Mouse (Mus musculus): ENCODE results near the gene Gramd1b. TPM values are rescaled to one million over a fixed set of nuclear protein-coding genes. Genes with fewer than 3 reads are reported as not detected.

The Gramd1b gene
- polyA plus RNA-seq, 1 experiment from 2014 or later, result 2.7 TPM

- no peaks in the 10 kb centered on the region for H3K9me3 ChIP-seq (replicated peaks)
- no peak for DNase-seq (ENCODE audit: low spot score)
- H3K27me3 ChIP-seq (ENCODE audit: low read depth, poor library complexity, severe bottlenecking), result no peaks in the 10 kb centered on the region
- no peaks in the 10 kb centered on the region for H3K4me1 ChIP-seq
- 90% methylated on average over 8 of the region's 8 CpGs for WGBS
- no peak overlapping the region for H3K4me3 ChIP-seq
- H3K36me3 ChIP-seq, result peaks cover 49% of the 10 kb centered on the region
- no peak overlapping the region for H3K27ac ChIP-seq
Measured at GRCm38 (mm10) chr9:40304243-40304642, 226.9 kb downstream of the Gramd1b start.

- Histone ChIP-seq H3K27me3 (ENCODE audit: low read depth, poor library complexity, severe bottlenecking) (no peaks in the 10 kb centered on the region), H3K4me1 (no peaks in the 10 kb centered on the region), H3K4me3 (no peak overlapping the region), H3K27ac (no peak overlapping the region), H3K9me3 (replicated peaks) (no peaks in the 10 kb centered on the region), H3K36me3 (peaks cover 46% of the 10 kb centered on the region)
- 94% methylated on average over 8 of the region's 8 CpGs for WGBS
- DNase-seq (ENCODE audit: low spot score), result no peak
Measured at GRCm38 (mm10) chr9:40302375-40302774, 228.8 kb downstream of the Gramd1b start.

- Histone ChIP-seq H3K27me3 (ENCODE audit: low read depth, poor library complexity, severe bottlenecking) (no peaks in the 10 kb centered on the region), H3K27ac (no peak overlapping the region), H3K36me3 (peaks cover 37% of the 10 kb centered on the region), H3K4me3 (no peak overlapping the region), H3K4me1 (no peaks in the 10 kb centered on the region), H3K9me3 (replicated peaks) (no peaks in the 10 kb centered on the region)
- 91% methylated on average over 5 of the region's 5 CpGs for WGBS
- DNase-seq (ENCODE audit: low spot score), result no peak
Measured at GRCm38 (mm10) chr9:40301475-40301874, 229.7 kb downstream of the Gramd1b start.

GRCm38 (mm10) chr9:40300018-40300989, 230.9 kb downstream of the Gramd1b start:
- Histone ChIP-seq H3K4me3 (no peak overlapping the region), H3K4me1 (no peaks in the 10 kb centered on the region), H3K27ac (no peak overlapping the region), H3K9me3 (replicated peaks) (no peaks in the 10 kb centered on the region), H3K36me3 (peaks cover 27% of the 10 kb centered on the region), H3K27me3 (ENCODE audit: low read depth, poor library complexity, severe bottlenecking) (no peaks in the 10 kb centered on the region)
- 92% methylated on average over 15 of the region's 15 CpGs for WGBS
- DNase-seq (ENCODE audit: low spot score), result no peak

GRCm38 (mm10) chr9:40299323-40299722, 231.9 kb downstream of the Gramd1b start:
- Histone ChIP-seq H3K36me3 (peaks cover 20% of the 10 kb centered on the region; the same call in 1 of the 2 replicates), H3K27me3 (ENCODE audit: low read depth, poor library complexity, severe bottlenecking) (no peaks in the 10 kb centered on the region), H3K27ac (no peak overlapping the region), H3K9me3 (replicated peaks) (no peaks in the 10 kb centered on the region), H3K4me1 (no peaks in the 10 kb centered on the region), H3K4me3 (no peak overlapping the region)
- no peak for DNase-seq (ENCODE audit: low spot score)
- WGBS, result 94% methylated on average over 7 of the region's 7 CpGs

- peaks cover 18% of the 10 kb centered on the region; the same call in 1 of the 2 replicates for H3K36me3 ChIP-seq
- DNase-seq (ENCODE audit: low spot score), result no peak
- H3K4me3 ChIP-seq, result no peak overlapping the region
- H3K9me3 ChIP-seq (replicated peaks), result no peaks in the 10 kb centered on the region
- 95% methylated on average over 9 of the region's 9 CpGs for WGBS
- H3K27ac ChIP-seq, result no peak overlapping the region
- no peaks in the 10 kb centered on the region for H3K27me3 ChIP-seq (ENCODE audit: low read depth, poor library complexity, severe bottlenecking)
- no peaks in the 10 kb centered on the region for H3K4me1 ChIP-seq
Measured at GRCm38 (mm10) chr9:40297969-40298368, 233.2 kb downstream of the Gramd1b start.

GRCm38 (mm10) chr9:40296251-40296650, 234.9 kb downstream of the Gramd1b start:
- H3K9me3 ChIP-seq (replicated peaks), result no peaks in the 10 kb centered on the region
- 91% methylated on average over 5 of the region's 5 CpGs for WGBS
- DNase-seq (ENCODE audit: low spot score), result no peak
- H3K4me3 ChIP-seq, result no peak overlapping the region
- no peaks in the 10 kb centered on the region for H3K27me3 ChIP-seq (ENCODE audit: low read depth, poor library complexity, severe bottlenecking)
- H3K36me3 ChIP-seq, result peaks cover 17% of the 10 kb centered on the region; the same call in 1 of the 2 replicates
- H3K4me1 ChIP-seq, result no peaks in the 10 kb centered on the region
- H3K27ac ChIP-seq, result no peak overlapping the region

- no peak for DNase-seq (ENCODE audit: low spot score)
- H3K27me3 ChIP-seq (ENCODE audit: low read depth, poor library complexity, severe bottlenecking), result no peaks in the 10 kb centered on the region
- peaks cover 13% of the 10 kb centered on the region; the same call in 1 of the 2 replicates for H3K36me3 ChIP-seq
- no peaks in the 10 kb centered on the region for H3K4me1 ChIP-seq
- H3K9me3 ChIP-seq (replicated peaks), result no peaks in the 10 kb centered on the region
- WGBS, result 96% methylated on average over 1 of the region's 1 CpGs
- H3K4me3 ChIP-seq, result no peak overlapping the region
- H3K27ac ChIP-seq, result no peak overlapping the region
Measured at GRCm38 (mm10) chr9:40294866-40295265, 236.3 kb downstream of the Gramd1b start.

- DNase-seq (ENCODE audit: low spot score), result no peak
- no peaks in the 10 kb centered on the region for H3K9me3 ChIP-seq (replicated peaks)
- H3K4me3 ChIP-seq, result no peak overlapping the region
- H3K27ac ChIP-seq, result no peak overlapping the region
- WGBS, result 87% methylated on average over 5 of the region's 5 CpGs
- H3K36me3 ChIP-seq, result peaks cover 8% of the 10 kb centered on the region; the same call in 1 of the 2 replicates
- H3K4me1 ChIP-seq, result no peaks in the 10 kb centered on the region
- H3K27me3 ChIP-seq (ENCODE audit: low read depth, poor library complexity, severe bottlenecking), result no peaks in the 10 kb centered on the region
Measured at GRCm38 (mm10) chr9:40294210-40294609, 237.0 kb downstream of the Gramd1b start.

- 93% methylated on average over 5 of the region's 5 CpGs for WGBS
- H3K9me3 ChIP-seq (replicated peaks), result no peaks in the 10 kb centered on the region
- H3K27ac ChIP-seq, result no peak overlapping the region
- DNase-seq (ENCODE audit: low spot score), result no peak
- H3K36me3 ChIP-seq, result peaks cover 8% of the 10 kb centered on the region; the same call in 1 of the 2 replicates
- no peaks in the 10 kb centered on the region for H3K4me1 ChIP-seq
- H3K27me3 ChIP-seq (ENCODE audit: low read depth, poor library complexity, severe bottlenecking), result no peaks in the 10 kb centered on the region
- no peak overlapping the region for H3K4me3 ChIP-seq
Measured at GRCm38 (mm10) chr9:40293740-40294139, 237.4 kb downstream of the Gramd1b start.

GRCm38 (mm10) chr9:40293286-40293685, 237.9 kb downstream of the Gramd1b start:
- Histone ChIP-seq H3K36me3 (peaks cover 8% of the 10 kb centered on the region; the same call in 1 of the 2 replicates), H3K9me3 (replicated peaks) (no peaks in the 10 kb centered on the region), H3K4me1 (no peaks in the 10 kb centered on the region), H3K27ac (no peak overlapping the region), H3K4me3 (no peak overlapping the region), H3K27me3 (ENCODE audit: low read depth, poor library complexity, severe bottlenecking) (no peaks in the 10 kb centered on the region)
- 95% methylated on average over 8 of the region's 8 CpGs for WGBS
- DNase-seq (ENCODE audit: low spot score), result no peak

GRCm38 (mm10) chr9:40292475-40292874, 238.7 kb downstream of the Gramd1b start:
- DNase-seq (ENCODE audit: low spot score), result no peak
- Histone ChIP-seq H3K36me3 (peaks cover 5% of the 10 kb centered on the region; the same call in 1 of the 2 replicates), H3K27me3 (ENCODE audit: low read depth, poor library complexity, severe bottlenecking) (no peaks in the 10 kb centered on the region), H3K4me1 (no peaks in the 10 kb centered on the region), H3K27ac (no peak overlapping the region), H3K4me3 (no peak overlapping the region), H3K9me3 (replicated peaks) (no peaks in the 10 kb centered on the region)
- WGBS, result 85% methylated on average over 4 of the region's 4 CpGs

- Histone ChIP-seq H3K27me3 (ENCODE audit: low read depth, poor library complexity, severe bottlenecking) (no peaks in the 10 kb centered on the region), H3K4me3 (no peak overlapping the region), H3K36me3 (no peaks in the 10 kb centered on the region), H3K9me3 (replicated peaks) (no peaks in the 10 kb centered on the region), H3K4me1 (no peaks in the 10 kb centered on the region), H3K27ac (no peak overlapping the region)
- no peak for DNase-seq (ENCODE audit: low spot score)
- WGBS, result 88% methylated on average over 7 of the region's 7 CpGs
Measured at GRCm38 (mm10) chr9:40282968-40283367, 248.2 kb downstream of the Gramd1b start.

All from limb, embryonic 10.5 days (tissue).